Mouse (Mus musculus): Measurements from ENCODE around the gene Nek3. TPM values are rescaled to one million over a fixed set of nuclear protein-coding genes. Genes with fewer than 3 reads are reported as not detected.
"Not testable (repeated sequence)": the region's sequence is repeated elsewhere in the genome, so short reads cannot be mapped to it uniquely, and the experiment has no call there.

Nek3 gene
- total and polyA plus RNA-seq, 3 experiments: 1.4 to 14.9 (median 5.7) TPM

DNA sequence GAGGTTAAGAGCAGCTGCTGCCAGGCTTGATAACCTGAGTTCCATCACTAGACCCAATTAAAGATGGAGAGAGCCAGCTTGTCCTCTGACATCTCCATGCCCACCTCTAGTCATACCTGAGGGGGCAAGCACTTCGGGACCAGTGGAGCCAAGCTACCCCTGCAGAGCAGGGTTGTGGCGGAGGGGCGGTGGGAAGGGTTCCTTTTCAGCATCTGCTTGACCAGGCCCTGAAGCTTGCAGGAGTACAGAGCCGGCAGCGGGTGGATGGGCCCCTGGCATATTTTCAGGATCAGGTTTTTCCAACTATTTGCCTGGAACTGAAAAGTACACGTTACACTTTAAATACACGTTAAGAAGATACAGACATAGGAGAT is 17.9 kb downstream of the Nek3 start:
- no peak for ATAC-seq (ENCODE audit: extremely low read depth, insufficient number of reproducible peaks, low FRiP score, poor library complexity, severe bottlenecking)
- no peak for TF ChIP-seq CTCF (IDR thresholded peaks at IDR 0.05; ENCODE audit: low read depth, low read length)
- H3K27me3 ChIP-seq (ENCODE audit: insufficient read depth, low read length): no peaks in the 10 kb centered on the region
- DNase-seq (ENCODE audit: low spot score): no peak
- H3K9me3 ChIP-seq (replicated peaks): no peaks in the 10 kb centered on the region
- H3K4me3 ChIP-seq (ENCODE audit: low read depth, low read length): no peak overlapping the region
- no peaks in the 10 kb centered on the region for H3K4me1 ChIP-seq (ENCODE audit: insufficient read depth, low read depth, low read length)
- no peaks in the 10 kb centered on the region for H3K36me3 ChIP-seq (replicated peaks)

GRCm38 (mm10) chr8:22147706-22148366 is 18.4 kb downstream of the Nek3 start:
- no peaks in the 10 kb centered on the region for H3K27me3 ChIP-seq (ENCODE audit: insufficient read depth, low read length)
- no peaks in the 10 kb centered on the region for H3K4me1 ChIP-seq (ENCODE audit: insufficient read depth, low read depth, low read length)
- no peaks in the 10 kb centered on the region for H3K36me3 ChIP-seq (replicated peaks)
- TF ChIP-seq CTCF (IDR thresholded peaks at IDR 0.05; ENCODE audit: low read depth, low read length) (no peak), TAL1 (conservative IDR thresholded peaks at IDR 0.05; ENCODE audit: low read depth, low read length) (no peak), POLR2AphosphoS5 (IDR thresholded peaks at IDR 0.05; ENCODE audit: insufficient replicate concordance, low read depth, low read length) (no peak), GATA2 (IDR thresholded peaks at IDR 0.05; ENCODE audit: borderline replicate concordance, low read depth, low read length) (no peak), GATA1 (IDR thresholded peaks at IDR 0.05; ENCODE audit: borderline replicate concordance, low read length) (no peak)
- no peak overlapping the region for H3K4me3 ChIP-seq (ENCODE audit: low read depth, low read length)
- H3K9me3 ChIP-seq (replicated peaks): no peaks in the 10 kb centered on the region
- ATAC-seq (ENCODE audit: extremely low read depth, insufficient number of reproducible peaks, low FRiP score, poor library complexity, severe bottlenecking): no peak
- no peak for DNase-seq (ENCODE audit: low spot score)

- ATAC-seq (ENCODE audit: extremely low read depth, insufficient number of reproducible peaks, low FRiP score, poor library complexity, severe bottlenecking) (no peak), DNase-seq (ENCODE audit: low spot score) (no peak)
- H3K4me1 ChIP-seq (ENCODE audit: insufficient read depth, low read depth, low read length): no peaks in the 10 kb centered on the region
- H3K27me3 ChIP-seq (ENCODE audit: insufficient read depth, low read length): no peaks in the 10 kb centered on the region
- H3K9me3 ChIP-seq (replicated peaks): no peaks in the 10 kb centered on the region
- no peaks in the 10 kb centered on the region for H3K36me3 ChIP-seq (replicated peaks)
- H3K4me3 ChIP-seq (ENCODE audit: low read depth, low read length): no peak overlapping the region
- TF ChIP-seq CTCF (IDR thresholded peaks at IDR 0.05; ENCODE audit: low read depth, low read length) (no peak), GATA1 (IDR thresholded peaks at IDR 0.05; ENCODE audit: borderline replicate concordance, low read length) (no peak), GATA2 (IDR thresholded peaks at IDR 0.05; ENCODE audit: borderline replicate concordance, low read depth, low read length) (no peak), POLR2AphosphoS5 (IDR thresholded peaks at IDR 0.05; ENCODE audit: insufficient replicate concordance, low read depth, low read length) (no peak), TAL1 (conservative IDR thresholded peaks at IDR 0.05; ENCODE audit: low read depth, low read length) (no peak)
Observed at GRCm38 (mm10) chr8:22145831-22146230, 20.4 kb downstream of the Nek3 start.

GRCm38 (mm10) chr8:22143764-22144491 is 22.3 kb downstream of the Nek3 start:
- H3K27me3 ChIP-seq (ENCODE audit: insufficient read depth, low read length): no peaks in the 10 kb centered on the region
- no peaks in the 10 kb centered on the region for H3K4me1 ChIP-seq (ENCODE audit: insufficient read depth, low read depth, low read length)
- ATAC-seq (ENCODE audit: extremely low read depth, insufficient number of reproducible peaks, low FRiP score, poor library complexity, severe bottlenecking): no peak
- peaks cover 2% of the 10 kb centered on the region; the same call in 1 of the 2 replicates for H3K9me3 ChIP-seq (replicated peaks)
- no peak for DNase-seq (ENCODE audit: low spot score)
- H3K36me3 ChIP-seq (replicated peaks): no peaks in the 10 kb centered on the region
- no peak overlapping the region for H3K4me3 ChIP-seq (ENCODE audit: low read depth, low read length)
- TF ChIP-seq CTCF (IDR thresholded peaks at IDR 0.05; ENCODE audit: low read depth, low read length) (no peak), GATA1 (IDR thresholded peaks at IDR 0.05; ENCODE audit: borderline replicate concordance, low read length) (no peak), GATA2 (IDR thresholded peaks at IDR 0.05; ENCODE audit: borderline replicate concordance, low read depth, low read length) (no peak), POLR2AphosphoS5 (IDR thresholded peaks at IDR 0.05; ENCODE audit: insufficient replicate concordance, low read depth, low read length) (no peak), TAL1 (conservative IDR thresholded peaks at IDR 0.05; ENCODE audit: low read depth, low read length) (no peak)

DNA sequence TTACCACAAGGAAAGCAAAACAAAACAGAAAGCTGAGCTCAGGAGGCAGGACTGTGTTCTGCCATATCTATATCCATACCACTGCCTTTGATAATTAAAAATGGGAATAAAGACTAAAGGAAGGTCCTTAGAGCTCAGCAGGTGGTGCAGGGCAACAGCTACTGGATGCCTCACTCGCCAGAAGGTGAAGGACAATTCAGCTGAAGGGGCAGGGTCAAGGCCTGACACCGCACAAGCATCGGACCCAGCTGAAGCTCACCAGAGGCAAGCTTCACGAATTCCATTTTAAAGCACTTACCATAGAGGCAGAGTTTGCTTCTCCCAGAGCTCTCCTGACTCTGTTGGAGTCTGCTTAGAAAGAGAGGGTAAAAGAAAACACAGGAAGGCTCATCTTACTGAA is 23.6 kb downstream of the Nek3 start:
- Histone ChIP-seq H3K36me3 (replicated peaks) (no peaks in the 10 kb centered on the region), H3K4me3 (ENCODE audit: low read depth, low read length) (no peak overlapping the region), H3K4me1 (ENCODE audit: insufficient read depth, low read depth, low read length) (no peaks in the 10 kb centered on the region), H3K9me3 (replicated peaks) (peaks cover 2% of the 10 kb centered on the region; the same call in 1 of the 2 replicates), H3K27me3 (ENCODE audit: insufficient read depth, low read length) (no peaks in the 10 kb centered on the region)
- no peak for ATAC-seq (ENCODE audit: extremely low read depth, insufficient number of reproducible peaks, low FRiP score, poor library complexity, severe bottlenecking)
- no peak for TF ChIP-seq GATA2 (IDR thresholded peaks at IDR 0.05; ENCODE audit: borderline replicate concordance, low read depth, low read length)
- TF ChIP-seq GATA1 (IDR thresholded peaks at IDR 0.05; ENCODE audit: borderline replicate concordance, low read length): no peak
- no peak for DNase-seq (ENCODE audit: low spot score)

DNA sequence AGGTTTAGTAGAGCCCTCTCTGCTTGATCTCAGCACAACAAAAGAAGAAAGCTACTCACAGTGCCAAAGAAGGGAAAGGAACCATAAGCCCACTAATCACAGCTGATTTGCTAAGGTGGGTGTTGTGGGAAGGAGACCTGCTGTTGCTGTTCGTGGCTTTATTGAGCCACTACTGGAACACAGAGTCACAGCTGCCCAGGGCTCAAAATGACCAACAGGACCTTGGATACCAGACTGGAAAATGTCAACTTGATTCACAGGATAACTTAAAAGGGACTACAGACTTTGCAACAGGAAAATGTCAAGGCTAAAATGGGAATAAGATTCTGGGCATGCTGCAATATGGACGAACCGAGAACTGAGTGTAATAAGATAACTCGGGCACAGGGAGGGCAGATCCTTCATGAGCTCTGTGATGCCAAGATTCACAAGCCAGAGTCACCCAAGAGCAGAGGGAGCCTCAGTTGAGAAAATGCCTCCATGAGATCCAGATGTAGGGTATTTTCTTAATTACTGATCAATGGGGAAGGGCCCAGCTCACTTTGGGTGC is 24.3 kb downstream of the Nek3 start:
- DNase-seq (ENCODE audit: low spot score): no peak
- Histone ChIP-seq H3K4me1 (ENCODE audit: insufficient read depth, low read depth, low read length) (no peaks in the 10 kb centered on the region), H3K9me3 (replicated peaks) (peaks cover 2% of the 10 kb centered on the region; the same call in 1 of the 2 replicates), H3K36me3 (replicated peaks) (no peaks in the 10 kb centered on the region), H3K27me3 (ENCODE audit: insufficient read depth, low read length) (no peaks in the 10 kb centered on the region), H3K4me3 (ENCODE audit: low read depth, low read length) (no peak overlapping the region)
- no peak for TF ChIP-seq TAL1 (conservative IDR thresholded peaks at IDR 0.05; ENCODE audit: low read depth, low read length)
- no peak for TF ChIP-seq CTCF (IDR thresholded peaks at IDR 0.05; ENCODE audit: low read depth, low read length)
- TF ChIP-seq GATA2 (IDR thresholded peaks at IDR 0.05; ENCODE audit: borderline replicate concordance, low read depth, low read length): no peak
- TF ChIP-seq POLR2AphosphoS5 (IDR thresholded peaks at IDR 0.05; ENCODE audit: insufficient replicate concordance, low read depth, low read length): no peak
- no peak for TF ChIP-seq GATA1 (IDR thresholded peaks at IDR 0.05; ENCODE audit: borderline replicate concordance, low read length)
- ATAC-seq (ENCODE audit: extremely low read depth, insufficient number of reproducible peaks, low FRiP score, poor library complexity, severe bottlenecking): no peak

GRCm38 (mm10) chr8:22136462-22136861 is 29.8 kb downstream of the Nek3 start:
- ATAC-seq (ENCODE audit: extremely low read depth, insufficient number of reproducible peaks, low FRiP score, poor library complexity, severe bottlenecking); DNase-seq (ENCODE audit: low spot score); H3K4me1 ChIP-seq (ENCODE audit: insufficient read depth, low read depth, low read length); H3K27me3 ChIP-seq (ENCODE audit: insufficient read depth, low read length); H3K9me3 ChIP-seq (replicated peaks); H3K4me3 ChIP-seq (ENCODE audit: low read depth, low read length); H3K36me3 ChIP-seq (replicated peaks): not testable (repeated sequence)
